Mouse (Mus musculus): ENCODE data around the gene Hapln4.
"Not testable (repeated sequence)": the region's sequence is repeated elsewhere in the genome, so short reads cannot be mapped to it uniquely, and the experiment has no call there.

The Hapln4 gene

GRCm38 (mm10) chr8:70083285-70083684 lies at the start of gene Hapln4:
Hapln4 (plus strand) TSS chr8:70083457.
- no peak for DNase-seq (ENCODE audit: low read depth, low spot score)

- DNase-seq (ENCODE audit: low read depth, low spot score) = no peak
These were observed 45.3 kb upstream of the Hapln4 start for GRCm38 (mm10) chr8:70037994-70038393.

GRCm38 (mm10) chr8:70041885-70042546 lies 41.2 kb upstream of the Hapln4 start:
- no peak for DNase-seq (ENCODE audit: low read depth, low spot score)

- peak; percentile 97 for DNase-seq (ENCODE audit: low read depth, low spot score)
These were observed 40.4 kb upstream of the Hapln4 start, which contains the start of the genes Mau2 and Sugp1 for GRCm38 (mm10) chr8:70042583-70043455. Mau2 (minus strand) TSS chr8:70042734. Sugp1 (plus strand) TSS chr8:70042813.

GRCm38 (mm10) chr8:70043996-70044395 lies 39.3 kb upstream of the Hapln4 start:
- DNase-seq (ENCODE audit: low read depth, low spot score) = no peak

- DNase-seq (ENCODE audit: low read depth, low spot score) = no peak
These were observed 33.6 kb upstream of the Hapln4 start for GRCm38 (mm10) chr8:70049662-70050061.

- DNase-seq (ENCODE audit: low read depth, low spot score) = not testable (repeated sequence)
These were observed 32.8 kb upstream of the Hapln4 start for GRCm38 (mm10) chr8:70050434-70050833.

- DNase-seq (ENCODE audit: low read depth, low spot score) = no peak
These were observed 25.5 kb upstream of the Hapln4 start for GRCm38 (mm10) chr8:70057721-70058120.

- no peak for DNase-seq (ENCODE audit: low read depth, low spot score)
These were observed 11.3 kb upstream of the Hapln4 start for GRCm38 (mm10) chr8:70071836-70072440.

- DNase-seq (ENCODE audit: low read depth, low spot score) = no peak
These were observed 10.7 kb upstream of the Hapln4 start, which contains the start of gene Tm6sf2 for GRCm38 (mm10) chr8:70072441-70073069. Tm6sf2 (plus strand) TSS chr8:70072924.

GRCm38 (mm10) chr8:70073120-70073519 lies 10.1 kb upstream of the Hapln4 start:
- DNase-seq (ENCODE audit: low read depth, low spot score) = no peak

GRCm38 (mm10) chr8:70073682-70074081 lies 9.6 kb upstream of the Hapln4 start:
- no peak for DNase-seq (ENCODE audit: low read depth, low spot score)

GRCm38 (mm10) chr8:70081976-70082375 lies 1.3 kb upstream of the Hapln4 start:
- no peak for DNase-seq (ENCODE audit: low read depth, low spot score)

- no peak for DNase-seq (ENCODE audit: low read depth, low spot score)
These were observed 1.2 kb downstream of the Hapln4 start for GRCm38 (mm10) chr8:70084191-70085065.

- DNase-seq (ENCODE audit: low read depth, low spot score) = no peak
These were observed 2.9 kb downstream of the Hapln4 start for GRCm38 (mm10) chr8:70086151-70086550.

GRCm38 (mm10) chr8:70087237-70087636 lies 4.0 kb downstream of the Hapln4 start:
- DNase-seq (ENCODE audit: low read depth, low spot score) = no peak

GRCm38 (mm10) chr8:70087836-70088650 lies 4.8 kb downstream of the Hapln4 start:
- no peak for DNase-seq (ENCODE audit: low read depth, low spot score)

- peak; percentile 58 for DNase-seq (ENCODE audit: low read depth, low spot score)
These were observed 6.2 kb downstream of the Hapln4 start for GRCm38 (mm10) chr8:70089296-70089960.

- DNase-seq (ENCODE audit: low read depth, low spot score) = no peak
These were observed 9.5 kb downstream of the Hapln4 start for GRCm38 (mm10) chr8:70092786-70093185.

All from telencephalon, adult 2 months (tissue).